In genomic region chr2:153160844-153161683, GRCm38 (mm10) we compare ENCODE assay signal across 8 mouse cellular contexts. TPM values are rescaled to one million over a fixed set of nuclear protein-coding genes. Genes with fewer than 3 reads are reported as not detected.
DNase-seq lines count a peak whose midpoint lies in the region; ATAC-seq lines count a peak whose summit lies in the region.

TSS of gene Tm9sf4 (plus strand) at chr2:153161303.

- 0 out of 2 replicates have a peak, but pooled peaks cover 3% of the 10 kb centered on the region for H3K36me3 ChIP-seq in forebrain, embryonic 14.5 days (ENCODE audit: control insufficient read depth, insufficient read depth, low read length)
- no peaks in the 10 kb centered on the region for H3K36me3 ChIP-seq in neural tube, embryonic 15.5 days

- H3K4me1 ChIP-seq in forebrain, embryonic 14.5 days (ENCODE audit: control insufficient read depth, insufficient read depth, low read length): peaks cover 4% of the 10 kb centered on the region
- H3K4me1 ChIP-seq in neural tube, embryonic 15.5 days: peaks cover 15% of the 10 kb centered on the region

- WGBS in forebrain, embryonic 14.5 days: 9% methylated on average over 34 of the region's 34 CpGs
- 10% methylated on average over 34 of the region's 34 CpGs for WGBS in neural tube, embryonic 15.5 days

- peak within 1 kb of the TSS; percentile 67 for H3K4me3 ChIP-seq in forebrain, embryonic 14.5 days (ENCODE audit: low read depth, low read length)
- H3K4me3 ChIP-seq in neural tube, embryonic 15.5 days (replicated peaks): peak within 1 kb of the TSS; percentile 90

- peak; percentile 95 for ATAC-seq in forebrain, embryonic 14.5 days
- peak; percentile 94 for ATAC-seq in neural tube, embryonic 15.5 days (ENCODE audit: low FRiP score)

- peak within 1 kb of the TSS; percentile 80 for H3K9ac ChIP-seq in forebrain, embryonic 14.5 days (ENCODE audit: low read length)
- H3K9ac ChIP-seq in neural tube, embryonic 15.5 days (replicated peaks): peak within 1 kb of the TSS; percentile 90

- H3K9me3 ChIP-seq in forebrain, embryonic 14.5 days (replicated peaks; ENCODE audit: control insufficient read depth, low read length): no peaks in the 10 kb centered on the region
- no peaks in the 10 kb centered on the region for H3K9me3 ChIP-seq in neural tube, embryonic 15.5 days (replicated peaks)

- peak; percentile 90 for DNase-seq in ES-CJ7 (ENCODE audit: low read depth, low spot score)
- peak; percentile 86 for DNase-seq in cerebellum, adult 11 months
- DNase-seq in forebrain, embryonic 14.5 days (ENCODE audit: low spot score): peak; percentile 97
- DNase-seq in heart, postnatal 14 days: peak; percentile 88 to 93
- peak; percentile 95 for DNase-seq in layer of hippocampus, adult 11-12 months (ENCODE audit: low spot score)
- DNase-seq in lung, adult 18-20 months: peak; percentile 90 to 91
- DNase-seq in testis, postnatal 14 days (ENCODE audit: low spot score): peak; percentile 91

- intact Hi-C loops in heart, postnatal 14 days (cut with DNase I): loop anchor here (5.0 kb wide), 1 partner anchor 81 kb away; the partner anchor contains the start of genes Plagl2 and Pofut1

- no peaks in the 10 kb centered on the region for H3K27me3 ChIP-seq in forebrain, embryonic 14.5 days (replicated peaks; ENCODE audit: control insufficient read depth, insufficient read depth, low read length)
- H3K27me3 ChIP-seq in neural tube, embryonic 15.5 days (replicated peaks): no peaks in the 10 kb centered on the region

- peak within 1 kb of the TSS; percentile 87 for H3K27ac ChIP-seq in forebrain, embryonic 14.5 days (ENCODE audit: low read depth, low read length)
- H3K27ac ChIP-seq in neural tube, embryonic 15.5 days (replicated peaks): peak within 1 kb of the TSS; percentile 99

- H3K4me2 ChIP-seq in forebrain, embryonic 14.5 days (ENCODE audit: low read length): peak within 1 kb of the TSS; percentile 61
- H3K4me2 ChIP-seq in neural tube, embryonic 15.5 days: peak within 1 kb of the TSS; percentile 95

RNA-seq across cellular contexts. Expression of gene Tm9sf4, which starts in this region (rescaled TPM):
- polyA plus RNA-seq in forebrain, embryonic 14.5 days (2014; fragmentation: Nextera tagmentation; extraction: Ambion mirVana): 54.5 and 69.8 TPM in 2 replicates
- 10 to 100 TPM; 51.4 to 57.0 TPM for total RNA-seq in heart, postnatal 14 days (2021)
- polyA plus RNA-seq in neural tube, embryonic 15.5 days (2015; fragmentation: Nextera tagmentation; extraction: Ambion mirVana): 83.0 and 83.7 TPM in 2 replicates

Comparison
In these comparisons a context has a peak if more than half of its experiments do, and no peak if none do; other contexts are left out.
1. Peak in every context shown above with its lines: DNase-seq, ATAC-seq, H3K4me3 ChIP-seq and H3K27ac ChIP-seq.